Mouse (Mus musculus) T-helper 1 cell (primary cell): ENCODE measurements around the gene Xxylt1.

Source experiments
- in situ Hi-C: fragments of 300-600 bp; cut with MboI, MseI; formaldehyde crosslinking; loops from one replicate; pipeline ENCODE4 v1.15.1; 2025; ENCODE audit warnings: high pct_unique_total_duplicates

Xxylt1 gene

GRCm38 (mm10) chr16:30922548-30922947, 158.7 kb downstream of the Xxylt1 start:
- in situ Hi-C loops, result no loop called here

- in situ Hi-C loops, result loop anchor here (10.0 kb wide), 1 partner anchor 206 kb away; no protein-coding TSS in a partner anchor
These were observed 162.4 kb downstream of the Xxylt1 start for GRCm38 (mm10) chr16:30918866-30919265.

GRCm38 (mm10) chr16:30916931-30917330, 164.3 kb downstream of the Xxylt1 start:
- in situ Hi-C loops, result loop anchor here (10.0 kb wide), 1 partner anchor 208 kb away; no protein-coding TSS in a partner anchor

GRCm38 (mm10) chr16:30915611-30916220, 165.5 kb downstream of the Xxylt1 start:
- in situ Hi-C loops, result loop anchor here (10.0 kb wide), 1 partner anchor 209 kb away; no protein-coding TSS in a partner anchor
